Mouse (Mus musculus): ENCODE data around the gene Ddx25. TPM values are rescaled to one million over a fixed set of nuclear protein-coding genes. Genes with fewer than 3 reads are reported as not detected.

Gene Ddx25
- polyA plus RNA-seq, 1 experiment from 2014 or later = 1.5 TPM

DNA sequence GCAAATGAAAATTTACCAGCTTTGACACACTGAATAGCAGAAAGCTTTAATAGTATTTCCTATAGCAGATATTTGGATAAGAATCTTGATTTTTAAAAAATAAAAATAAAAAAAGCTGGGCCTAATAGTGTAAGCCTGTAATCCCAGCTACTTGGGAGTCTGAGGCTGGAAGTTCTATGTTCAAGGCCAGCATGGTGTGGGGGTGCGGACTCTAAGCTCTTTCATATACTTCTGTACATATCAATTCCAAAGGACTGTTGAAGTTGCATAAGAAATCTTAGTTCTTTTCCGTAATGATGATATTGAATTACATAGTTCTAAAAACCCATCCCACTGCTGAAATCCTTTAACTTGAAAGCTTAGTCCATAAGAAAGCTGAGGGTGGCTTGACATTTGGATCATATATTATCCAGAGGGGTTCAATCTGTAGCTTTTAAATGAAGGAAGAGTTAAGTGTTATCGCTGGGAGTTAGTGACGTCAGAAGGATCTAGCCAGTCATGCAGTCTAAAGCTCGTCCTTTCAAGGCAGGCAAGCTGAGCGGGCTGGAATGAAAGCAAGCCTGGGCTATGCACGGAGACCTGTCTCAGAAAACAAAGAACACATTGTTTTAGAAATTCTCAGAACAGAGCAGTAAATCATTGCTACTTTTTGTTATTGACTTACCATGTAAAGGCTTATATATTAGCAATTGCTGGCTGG, 65.1 kb downstream of the Ddx25 start:
- no peaks in the 10 kb centered on the region for H3K27me3 ChIP-seq (replicated peaks; ENCODE audit: control insufficient read depth, insufficient read depth, low read length)
- H3K4me3 ChIP-seq (ENCODE audit: low read depth, low read length) = no peak overlapping the region
- ATAC-seq (replicated peaks; ENCODE audit: low FRiP score) = no peak
- WGBS = 76% methylated on average over 7 of the region's 7 CpGs
- H3K9ac ChIP-seq (ENCODE audit: low read depth, low read length) = no peak overlapping the region
- no peaks in the 10 kb centered on the region for H3K9me3 ChIP-seq (ENCODE audit: control insufficient read depth, low read length)
- DNase-seq (ENCODE audit: low spot score) = no peak
- H3K36me3 ChIP-seq (ENCODE audit: control insufficient read depth, insufficient read depth, low read length) = no peaks in the 10 kb centered on the region
- no peak overlapping the region for H3K27ac ChIP-seq (ENCODE audit: low read depth, low read length)
- no peaks in the 10 kb centered on the region for H3K4me1 ChIP-seq (replicated peaks; ENCODE audit: control insufficient read depth, insufficient read depth, low read length)
- no peak overlapping the region for H3K4me2 ChIP-seq

DNA sequence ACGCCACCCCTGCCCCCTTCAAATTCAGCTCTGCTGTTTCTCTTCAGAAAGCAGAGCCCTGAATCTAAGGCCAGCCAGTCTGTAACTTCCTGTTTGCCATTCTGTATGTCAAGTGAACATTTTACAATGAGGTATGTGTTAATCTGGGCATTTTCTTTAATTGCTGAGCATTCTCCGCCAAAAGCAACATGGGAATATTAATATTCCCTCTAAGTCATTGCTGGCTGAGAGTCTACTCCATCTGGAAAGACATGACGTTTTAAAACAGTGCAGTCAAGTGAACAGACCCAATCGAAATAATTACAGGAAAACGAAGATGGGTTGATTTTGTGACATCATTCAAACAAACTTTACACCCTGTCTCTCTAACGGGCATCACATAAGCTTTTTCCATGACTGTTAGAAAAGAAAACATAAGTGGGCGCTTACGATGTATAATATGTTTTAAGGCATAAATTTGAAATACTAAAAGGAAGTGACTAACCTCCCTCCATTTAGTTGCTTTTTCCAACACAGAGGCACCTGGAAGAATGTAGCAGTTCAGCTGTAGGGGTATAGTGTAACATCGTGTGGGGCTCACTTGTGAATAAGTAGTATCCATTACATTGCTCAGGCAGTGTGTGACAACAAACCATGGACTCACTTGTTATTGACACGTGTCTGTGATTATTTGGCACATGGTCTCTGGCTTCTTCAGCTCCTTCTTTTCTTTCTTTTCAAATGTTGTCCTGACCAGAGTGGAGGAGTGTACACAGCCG, 67.0 kb downstream of the Ddx25 start:
- no peaks in the 10 kb centered on the region for H3K36me3 ChIP-seq (ENCODE audit: control insufficient read depth, insufficient read depth, low read length)
- no peaks in the 10 kb centered on the region for H3K9me3 ChIP-seq (ENCODE audit: control insufficient read depth, low read length)
- H3K27me3 ChIP-seq (replicated peaks; ENCODE audit: control insufficient read depth, insufficient read depth, low read length) = no peaks in the 10 kb centered on the region
- H3K27ac ChIP-seq (ENCODE audit: low read depth, low read length) = no peak overlapping the region
- no peak for ATAC-seq (replicated peaks; ENCODE audit: low FRiP score)
- no peaks in the 10 kb centered on the region for H3K4me1 ChIP-seq (replicated peaks; ENCODE audit: control insufficient read depth, insufficient read depth, low read length)
- no peak overlapping the region for H3K4me3 ChIP-seq (ENCODE audit: low read depth, low read length)
- WGBS = 77% methylated on average over 11 of the region's 11 CpGs
- H3K9ac ChIP-seq (ENCODE audit: low read depth, low read length) = no peak overlapping the region
- no peak for DNase-seq (ENCODE audit: low spot score)
- H3K4me2 ChIP-seq = no peak overlapping the region

DNA sequence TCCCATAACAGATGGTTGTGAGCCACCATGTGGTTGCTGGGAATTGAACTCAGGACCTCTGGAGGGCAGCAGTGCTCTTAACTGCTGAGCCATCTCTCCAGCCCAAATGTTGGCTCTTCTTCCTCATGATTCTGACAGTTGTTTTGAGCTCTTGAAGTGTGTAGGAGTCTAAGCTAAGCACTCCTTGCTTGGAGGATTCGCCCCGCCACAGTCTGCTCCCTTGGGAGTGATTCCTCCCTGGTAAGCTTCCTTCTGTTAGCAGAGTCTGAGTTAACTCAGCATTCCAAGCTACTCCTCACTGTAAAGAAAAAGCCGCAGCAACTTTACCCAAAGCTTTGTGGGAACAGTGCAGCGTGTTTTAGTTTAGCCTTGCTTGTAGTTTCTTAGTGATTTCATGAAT, 69.8 kb downstream of the Ddx25 start:
- H3K36me3 ChIP-seq (ENCODE audit: control insufficient read depth, insufficient read depth, low read length) = no peaks in the 10 kb centered on the region
- H3K27ac ChIP-seq (ENCODE audit: low read depth, low read length) = no peak overlapping the region
- no peaks in the 10 kb centered on the region for H3K27me3 ChIP-seq (replicated peaks; ENCODE audit: control insufficient read depth, insufficient read depth, low read length)
- no peak overlapping the region for H3K4me2 ChIP-seq
- no peaks in the 10 kb centered on the region for H3K9me3 ChIP-seq (ENCODE audit: control insufficient read depth, low read length)
- H3K4me3 ChIP-seq (ENCODE audit: low read depth, low read length) = no peak overlapping the region
- 88% methylated on average over 4 of the region's 4 CpGs for WGBS
- ATAC-seq (replicated peaks; ENCODE audit: low FRiP score) = no peak
- H3K9ac ChIP-seq (ENCODE audit: low read depth, low read length) = no peak overlapping the region
- no peaks in the 10 kb centered on the region for H3K4me1 ChIP-seq (replicated peaks; ENCODE audit: control insufficient read depth, insufficient read depth, low read length)
- DNase-seq (ENCODE audit: low spot score) = no peak

Other genes starting within 250 kb of the Ddx25 start
- 0.91 and 1.5 TPM in 2 replicates for gene Cdon, start 137.4 kb downstream of the Ddx25 start, polyA plus RNA-seq (2014; fragmentation: Nextera tagmentation; extraction: Ambion mirVana)
- gene Gm1113, start 40.3 kb downstream of the Ddx25 start, polyA plus RNA-seq (2014; fragmentation: Nextera tagmentation; extraction: Ambion mirVana) = not detected in 2 replicates
- 22.6 and 23.2 TPM in 2 replicates for gene Pus3, start 67 bp upstream of the Ddx25 start, polyA plus RNA-seq (2014; fragmentation: Nextera tagmentation; extraction: Ambion mirVana)
- gene Pate2, start 11.8 kb upstream of the Ddx25 start, polyA plus RNA-seq (2014; fragmentation: Nextera tagmentation; extraction: Ambion mirVana) = 0.16 TPM in 1 of 2 replicates, not detected in the other
- 12.8 and 14.1 TPM in 2 replicates for gene Hyls1, start 11.9 kb upstream of the Ddx25 start, polyA plus RNA-seq (2014; fragmentation: Nextera tagmentation; extraction: Ambion mirVana)
- 0.21 TPM in 1 of 2 replicates, not detected in the other for gene Pate4, start 53.4 kb upstream of the Ddx25 start, polyA plus RNA-seq (2014; fragmentation: Nextera tagmentation; extraction: Ambion mirVana)
- gene Pate3, start 89.7 kb upstream of the Ddx25 start, polyA plus RNA-seq (2014; fragmentation: Nextera tagmentation; extraction: Ambion mirVana) = 0.16 TPM in 1 of 2 replicates, not detected in the other
- gene Pate1, start 128.9 kb upstream of the Ddx25 start, polyA plus RNA-seq (2014; fragmentation: Nextera tagmentation; extraction: Ambion mirVana) = not detected in 2 replicates
- not detected in 2 replicates for gene Gm17677, start 182.5 kb upstream of the Ddx25 start, polyA plus RNA-seq (2014; fragmentation: Nextera tagmentation; extraction: Ambion mirVana)
- gene Gm17727, start 219.6 kb upstream of the Ddx25 start, polyA plus RNA-seq (2014; fragmentation: Nextera tagmentation; extraction: Ambion mirVana) = not detected in 2 replicates
- not detected in 2 replicates for gene Gm27235, start 231.6 kb upstream of the Ddx25 start, polyA plus RNA-seq (2014; fragmentation: Nextera tagmentation; extraction: Ambion mirVana)
- not detected in 2 replicates for gene D730048I06Rik, start 231.6 kb upstream of the Ddx25 start, polyA plus RNA-seq (2014; fragmentation: Nextera tagmentation; extraction: Ambion mirVana)